Mouse (Mus musculus) myocyte (in vitro differentiated cells): ENCODE data around the gene Foxn4.

ENCODE experiments used
- CEBPB ChIP-seq: IDR thresholded peaks from 2 replicates; pipeline ENCODE4 v1.6.1; 2011; ENCODE audit warnings: mild to moderate bottlenecking, moderate library complexity; ENCODE audit not compliant: poor library complexity, insufficient read depth, severe bottlenecking
- E2F4 ChIP-seq: IDR thresholded peaks from one replicate; pipeline ENCODE4 v1.6.1; 2011; ENCODE audit warnings: mild to moderate bottlenecking, control low read depth, moderate library complexity; ENCODE audit not compliant: insufficient read depth
- MAX ChIP-seq: IDR thresholded peaks from one replicate; pipeline ENCODE4 v1.6.1; 2011; ENCODE audit warnings: low read depth, mild to moderate bottlenecking, control low read depth
- MYOD1 ChIP-seq, 3 experiments: IDR thresholded peaks; one replicate each; pipeline ENCODE4 v1.6.1; 2011; ENCODE audit warnings: control low read depth in 2 of 3, low read depth in 2 of 3, mild to moderate bottlenecking in 2 of 3, moderate library complexity in 1 of 3; ENCODE audit not compliant: insufficient read length in 2 of 3, control insufficient read depth in 1 of 3
- POLR2A ChIP-seq: IDR thresholded peaks from one replicate; pipeline ENCODE4 v1.6.1; 2011; ENCODE audit warnings: low read depth, mild to moderate bottlenecking, control low read depth, moderate library complexity; ENCODE audit not compliant: insufficient read length
- POLR2AphosphoS2 ChIP-seq: IDR thresholded peaks from one replicate; pipeline ENCODE4 v1.6.1; 2011; ENCODE audit warnings: low read depth, control low read depth; ENCODE audit not compliant: insufficient read length
- REST ChIP-seq: IDR thresholded peaks from one replicate; pipeline ENCODE4 v1.6.1; 2011; ENCODE audit warnings: mild to moderate bottlenecking, control low read depth, moderate library complexity; ENCODE audit not compliant: insufficient read depth, insufficient read length
- TCF12 ChIP-seq: IDR thresholded peaks from one replicate; pipeline ENCODE4 v1.6.1; 2011; ENCODE audit warnings: mild to moderate bottlenecking, control low read depth; ENCODE audit not compliant: poor library complexity, insufficient read depth, severe bottlenecking
- TCF3 ChIP-seq: IDR thresholded peaks from one replicate; pipeline ENCODE4 v1.6.1; 2011; ENCODE audit warnings: low read depth, control low read depth; ENCODE audit not compliant: insufficient read length
- USF1 ChIP-seq: IDR thresholded peaks from one replicate; pipeline ENCODE4 v1.6.1; 2011; ENCODE audit warnings: low read depth, mild to moderate bottlenecking, control low read depth, moderate library complexity

GRCm38 (mm10) chr5:114288396-114288795, 14.8 kb upstream of the Foxn4 start:
- TF ChIP-seq E2F4, result no peak
- TF ChIP-seq MYOD1 (IDR thresholded peaks at IDR 0.05; ENCODE audit: control insufficient read depth in 1 of 3, insufficient read length in 2 of 3, low read depth in 2 of 3), result no peak
- no peak for TF ChIP-seq POLR2A
- no peak for TF ChIP-seq TCF12
- no peak for TF ChIP-seq MAX
- no peak for TF ChIP-seq POLR2AphosphoS2
- TF ChIP-seq REST, result no peak
- TF ChIP-seq USF1, result no peak
- TF ChIP-seq CEBPB, result no peak
- no peak for TF ChIP-seq TCF3
